Mouse (Mus musculus): ENCODE measurements around the gene Gne. TPM values are rescaled to one million over a fixed set of nuclear protein-coding genes. Genes with fewer than 3 reads are reported as not detected.
"Not testable (repeated sequence)": the region's sequence is repeated elsewhere in the genome, so short reads cannot be mapped to it uniquely, and the experiment has no call there.

The Gne gene
- total RNA-seq, 2 experiments from 2014 or later, result 42.9 to 43.5 TPM

DNA sequence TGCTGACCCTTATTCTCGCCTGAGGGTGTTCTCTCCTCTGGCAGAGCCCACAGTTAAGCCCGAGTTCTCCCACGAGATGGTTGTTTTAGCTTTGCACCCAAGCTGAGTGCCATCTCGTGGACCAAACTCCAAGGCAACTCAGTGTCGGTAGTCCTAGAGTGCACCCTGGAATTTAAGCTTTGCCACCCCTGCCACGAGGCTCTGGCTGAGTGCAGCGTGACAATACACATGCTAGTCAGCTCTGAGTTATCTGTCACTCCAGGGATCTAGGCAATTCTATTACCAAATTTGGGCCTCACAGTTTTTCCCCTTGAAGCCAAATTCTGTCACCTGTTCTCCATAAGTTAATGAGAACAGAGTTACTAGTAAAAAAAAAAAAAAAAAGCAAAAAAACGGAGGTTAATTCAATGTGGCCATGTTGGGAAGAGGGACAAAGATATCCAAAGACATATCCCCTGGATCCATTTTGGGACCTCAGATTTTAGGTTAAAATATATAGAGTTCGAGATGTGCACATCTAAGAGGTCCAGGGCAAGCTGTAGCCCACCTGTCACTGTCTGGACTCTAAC lies 11.0 kb downstream of the Gne start:
- DNase-seq (ENCODE audit: low spot score in 2 of 2), result no peak

DNA sequence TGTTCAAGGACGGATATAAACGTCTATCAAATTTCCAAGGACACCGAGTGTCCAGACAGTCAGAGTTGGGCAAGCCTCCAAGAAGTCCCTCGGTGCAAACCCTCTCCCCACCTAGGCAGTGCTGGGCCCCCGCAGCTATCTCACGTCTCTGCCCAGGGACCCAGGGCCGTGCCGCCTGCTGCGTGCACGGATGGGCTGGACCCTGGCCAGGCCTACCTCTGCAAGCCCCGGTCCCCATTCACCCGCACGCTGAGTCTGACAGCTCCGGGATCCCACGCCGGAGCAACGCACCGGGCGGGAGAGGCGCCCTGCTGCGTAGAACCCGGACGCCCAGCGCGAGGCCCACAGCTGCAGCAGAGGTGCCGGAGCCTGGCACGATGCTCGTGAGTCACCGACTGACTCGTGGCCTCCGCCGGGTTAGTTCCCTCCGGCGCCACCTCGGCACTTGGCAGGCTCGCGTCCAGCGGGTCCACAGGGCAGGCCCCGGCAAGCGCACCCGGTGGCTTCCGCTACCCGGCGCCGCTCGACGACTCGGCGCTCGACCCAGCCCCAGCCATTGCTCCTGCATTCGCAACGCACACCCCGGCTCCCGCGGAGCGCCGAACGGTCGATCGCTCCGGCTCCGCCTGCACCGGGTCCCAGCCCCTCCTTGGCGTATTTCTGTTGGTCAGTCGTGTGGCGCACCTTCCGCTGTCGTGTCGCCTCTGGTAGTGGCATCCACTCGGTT lies 11.7 kb downstream of the Gne start:
- peak; percentile 87 to 92 for DNase-seq (ENCODE audit: low spot score in 2 of 2)

DNA sequence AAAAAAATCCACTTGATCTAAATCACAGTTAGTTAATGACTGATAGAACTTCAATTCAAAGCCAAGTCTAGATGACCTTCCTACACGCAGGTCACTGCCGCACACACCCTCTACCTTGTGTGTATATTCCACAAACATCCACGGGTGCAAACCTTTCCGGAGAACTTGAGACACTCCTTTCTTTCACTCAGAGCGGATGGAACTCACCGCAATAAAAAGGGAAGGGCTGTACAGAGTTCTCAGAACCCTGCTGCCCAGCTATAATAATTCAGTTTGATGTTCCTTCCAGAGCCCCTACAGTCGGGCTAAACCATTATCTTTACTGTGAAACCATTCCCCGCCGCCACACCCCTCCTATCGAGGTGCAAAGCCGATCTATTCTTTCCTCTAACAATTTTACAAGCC lies 12.2 kb downstream of the Gne start:
- no peak for DNase-seq (ENCODE audit: low spot score in 2 of 2)

DNA sequence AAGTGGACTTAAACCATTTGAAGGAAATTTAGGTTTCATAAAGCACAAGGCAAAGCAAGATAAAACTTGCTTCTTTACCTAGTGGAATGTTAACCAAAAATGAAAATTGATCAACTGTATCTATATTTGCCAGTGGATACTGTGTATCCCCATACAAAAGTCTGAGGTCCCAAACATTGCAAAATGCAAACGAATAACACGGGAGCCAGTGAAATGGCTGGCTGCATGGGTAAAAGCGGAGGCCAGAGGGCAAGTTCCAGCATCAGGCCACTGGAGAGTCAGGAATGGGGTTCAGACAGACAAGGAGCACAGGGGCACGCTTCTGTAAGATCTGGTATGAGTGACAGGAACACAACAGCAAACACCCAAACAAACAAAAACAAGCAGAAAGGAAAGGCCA lies 13.3 kb downstream of the Gne start:
- no peak for DNase-seq (ENCODE audit: low spot score in 2 of 2)

DNA sequence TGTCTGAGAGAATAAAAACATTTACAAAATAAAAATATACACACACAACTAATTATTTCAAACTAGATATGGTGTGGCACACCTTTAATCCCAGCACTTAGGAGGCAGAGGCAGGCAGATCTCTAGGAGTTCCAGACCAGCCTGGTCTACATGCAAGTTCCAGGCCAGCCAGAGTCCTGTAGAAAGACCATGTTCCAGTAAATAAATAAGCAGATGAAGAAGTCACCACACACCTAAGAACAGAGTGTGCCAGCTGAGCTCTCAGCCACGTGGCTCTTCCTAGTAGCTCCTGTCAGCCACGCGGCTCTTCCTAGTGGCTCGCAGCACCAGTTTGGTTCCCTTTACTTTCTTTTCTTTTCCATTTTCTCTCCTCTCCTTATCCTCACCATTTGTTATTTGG lies 14.6 kb downstream of the Gne start:
- DNase-seq (ENCODE audit: low spot score in 2 of 2), result no peak

DNA sequence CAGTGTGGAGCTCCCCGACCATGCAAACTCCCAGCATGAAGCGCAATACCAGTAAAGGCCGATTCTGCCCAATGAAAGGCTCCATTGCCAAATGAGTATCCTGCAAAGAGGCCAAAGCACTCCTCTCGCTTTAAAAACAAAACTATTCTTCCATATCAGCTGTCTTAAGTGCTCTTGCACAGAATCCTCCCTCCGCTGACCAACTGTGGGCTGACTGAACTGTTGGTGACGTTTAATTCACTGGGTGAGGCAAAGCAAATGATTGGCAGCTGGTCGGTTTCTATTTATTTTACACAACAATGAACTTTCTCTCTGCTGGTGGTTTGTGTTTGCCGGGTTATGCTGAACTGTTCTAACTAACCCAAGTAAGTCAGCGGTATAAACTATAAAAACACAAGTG lies 15.2 kb downstream of the Gne start:
- DNase-seq (ENCODE audit: low spot score in 2 of 2), result no peak

DNA sequence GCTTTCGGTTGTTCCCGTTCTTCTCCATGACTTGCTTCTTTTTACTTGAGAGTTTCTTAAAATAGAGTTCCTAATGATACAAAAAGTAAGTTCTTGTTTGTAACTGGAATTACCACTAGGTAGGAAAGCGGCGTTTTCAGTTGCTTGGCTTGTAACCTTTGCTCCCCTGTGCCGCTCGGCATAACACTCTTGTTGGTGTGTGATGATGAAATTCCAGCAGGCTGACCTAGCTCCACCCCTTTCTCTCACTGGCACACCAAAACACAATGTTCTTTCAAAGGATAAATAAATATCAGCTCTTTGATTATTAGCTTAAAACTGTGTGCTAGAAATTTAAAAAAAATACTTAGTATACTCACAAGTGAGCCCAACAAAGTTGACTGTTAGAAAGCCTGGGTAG lies 17.1 kb downstream of the Gne start:
- no peak for DNase-seq (ENCODE audit: low spot score in 2 of 2)

DNA sequence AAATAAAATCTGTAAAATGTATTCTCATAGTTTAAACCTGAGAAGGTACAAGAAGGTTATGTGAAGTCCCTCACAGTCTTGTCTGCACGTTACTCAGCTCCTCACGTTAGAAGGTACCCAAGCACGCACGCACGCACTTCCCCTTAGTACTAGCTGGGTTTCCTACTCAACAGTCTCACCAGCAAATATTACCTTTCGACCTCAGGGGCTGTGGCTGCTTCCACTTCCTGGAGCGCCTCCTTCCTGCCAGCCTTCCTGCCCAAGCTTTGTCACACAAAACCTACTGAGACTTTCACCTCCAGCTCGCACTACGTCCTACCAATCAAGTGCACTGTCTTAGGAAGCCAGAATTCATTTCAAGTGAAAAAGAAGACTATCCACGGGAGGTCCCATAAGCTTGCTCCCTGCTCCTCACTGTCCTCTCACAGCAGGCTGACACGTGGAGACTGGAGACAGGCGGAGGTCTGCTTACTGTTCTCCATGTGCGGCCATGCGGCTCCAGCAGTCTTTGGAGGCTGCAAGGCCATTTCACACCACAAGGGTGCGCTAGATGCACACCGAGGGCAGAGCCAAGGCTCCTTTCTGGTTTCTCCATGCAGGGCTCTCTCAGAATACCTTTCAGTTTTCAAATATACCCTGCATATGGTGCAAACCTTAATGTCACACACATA lies 18.5 kb downstream of the Gne start:
- peak; percentile 94 to 97 for DNase-seq (ENCODE audit: low spot score in 2 of 2)

DNA sequence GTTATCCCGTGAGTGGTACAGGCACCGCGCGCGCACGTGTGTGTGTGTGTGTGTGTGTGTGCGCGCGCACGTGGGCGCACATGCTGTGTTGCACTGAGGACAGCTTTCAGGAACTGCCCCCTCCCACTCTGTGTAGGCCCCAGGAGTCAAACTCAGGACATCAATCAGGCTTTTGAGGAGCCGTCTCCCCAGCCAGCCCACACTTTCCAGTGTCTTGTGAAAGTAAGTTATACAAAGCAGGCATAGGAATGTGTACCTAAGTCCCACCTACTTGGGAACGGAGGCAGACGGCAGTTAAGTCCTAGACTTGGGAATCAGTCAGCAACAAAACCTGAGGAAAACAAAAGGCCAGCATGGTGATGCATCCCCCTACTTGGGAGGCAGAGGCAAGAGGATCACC lies 21.2 kb downstream of the Gne start:
- DNase-seq (ENCODE audit: low spot score in 2 of 2), result no peak

DNA sequence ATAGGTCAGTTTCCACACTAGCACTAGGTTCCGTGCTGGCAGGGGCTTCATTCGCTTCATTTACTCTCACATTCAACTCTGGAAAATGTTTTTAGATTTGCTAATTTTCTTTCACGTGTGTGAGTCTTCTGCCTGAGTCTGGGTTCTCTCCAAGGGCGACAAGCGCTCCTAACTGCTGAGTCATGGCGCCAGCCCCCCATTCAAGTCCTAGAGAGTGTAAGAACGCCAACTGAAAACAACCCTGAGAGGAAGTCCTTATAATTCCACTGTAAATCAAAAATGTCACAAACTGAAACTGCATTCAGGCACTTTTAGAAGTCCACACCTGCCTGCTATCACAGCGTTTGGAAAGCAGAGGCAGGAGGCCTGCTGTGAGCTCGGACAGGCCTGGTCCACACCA lies 21.9 kb downstream of the Gne start:
- no peak for DNase-seq (ENCODE audit: low spot score in 2 of 2)

DNA sequence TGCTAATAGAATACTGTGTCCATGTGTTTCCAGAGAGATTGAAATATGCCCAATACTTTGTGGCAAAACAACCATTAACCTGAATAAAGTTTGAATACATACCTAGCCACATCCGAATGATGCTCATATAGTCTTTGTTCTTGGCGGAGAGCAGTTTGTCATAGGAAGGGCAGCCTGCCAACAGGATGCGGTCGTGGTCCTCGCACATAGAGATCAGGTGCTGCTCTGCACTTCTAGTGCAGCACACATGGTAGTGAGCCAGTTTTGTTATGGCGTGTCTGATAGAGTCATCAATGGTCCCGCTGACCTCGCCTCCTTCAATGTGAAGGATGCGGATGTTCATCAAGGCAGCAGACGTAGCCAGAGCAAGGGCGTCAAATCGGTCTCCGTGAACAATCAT lies 24.3 kb downstream of the Gne start:
- no peak for DNase-seq (ENCODE audit: low spot score in 2 of 2)

DNA sequence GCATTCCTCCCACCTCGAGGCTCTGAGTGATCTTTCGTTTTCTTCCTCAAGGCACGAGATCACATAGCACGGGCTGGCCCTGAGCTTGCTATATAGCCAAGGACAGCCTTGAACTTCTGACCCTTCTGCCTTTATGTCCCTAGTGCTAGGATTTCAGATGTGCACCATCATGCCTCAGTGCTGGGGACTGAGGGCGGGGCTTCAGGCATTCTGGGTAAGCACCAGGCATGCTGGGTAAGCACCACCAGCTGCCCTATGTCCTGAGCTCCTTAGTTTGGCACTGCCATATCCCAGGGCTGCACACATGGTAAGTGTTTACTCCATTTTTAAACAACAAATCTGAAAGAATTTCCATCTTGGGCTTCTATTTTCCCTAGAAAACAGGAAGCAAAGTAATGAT lies 34.2 kb downstream of the Gne start:
- DNase-seq (ENCODE audit: low spot score in 2 of 2), result no peak

DNA sequence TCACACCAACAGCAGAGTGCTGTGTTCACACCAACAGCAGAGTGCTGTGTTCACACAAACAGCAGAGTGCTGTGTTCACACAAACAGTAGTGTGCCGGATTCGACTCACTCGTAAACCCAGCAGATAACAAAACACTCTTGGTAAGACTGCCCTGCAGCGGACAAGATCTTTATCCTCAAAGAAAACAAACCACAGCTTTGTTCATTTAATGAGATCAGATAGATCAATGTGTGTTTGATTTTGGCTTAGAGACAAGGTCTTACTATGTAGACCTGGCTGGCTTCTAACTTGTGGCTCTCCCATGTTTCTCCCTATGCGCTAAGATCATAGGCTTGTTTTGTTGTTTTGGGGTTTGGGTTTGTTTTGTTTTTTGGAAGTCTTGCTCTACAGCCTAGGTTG lies 37.9 kb downstream of the Gne start:
- DNase-seq (ENCODE audit: low spot score in 2 of 2), result no peak

DNA sequence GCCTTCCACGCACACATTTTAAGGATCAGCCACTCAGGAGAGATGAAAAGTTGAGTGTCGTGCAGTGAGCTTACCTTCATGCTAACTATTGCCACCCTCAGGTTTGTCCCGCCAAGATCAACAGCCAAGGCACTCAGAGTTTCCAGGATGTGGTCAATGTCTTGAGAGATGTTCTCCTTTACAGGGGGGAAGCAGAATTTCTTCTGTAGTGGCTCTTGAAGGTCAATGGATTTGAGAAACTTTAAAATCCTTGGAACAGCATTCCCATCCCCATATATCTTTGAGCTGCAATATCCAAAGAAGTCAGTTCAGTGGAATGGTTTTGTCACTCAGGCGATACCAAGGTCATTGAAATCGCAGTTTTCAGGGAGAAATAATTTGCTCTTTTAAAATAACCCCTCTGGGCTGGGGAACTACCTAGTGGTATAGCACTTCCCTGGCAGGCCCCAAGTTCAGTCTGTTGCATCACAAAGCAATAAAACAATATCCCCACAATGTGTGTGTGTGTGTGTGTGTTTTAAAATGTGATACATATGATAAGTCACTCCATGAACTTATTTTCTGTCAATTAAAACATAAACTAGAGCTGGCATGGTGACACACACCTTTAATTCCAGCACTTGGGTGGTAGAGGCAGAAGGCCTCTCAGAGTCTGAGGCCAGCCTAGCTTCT lies 39.2 kb downstream of the Gne start:
- DNase-seq (ENCODE audit: low spot score in 2 of 2), result no peak

DNA sequence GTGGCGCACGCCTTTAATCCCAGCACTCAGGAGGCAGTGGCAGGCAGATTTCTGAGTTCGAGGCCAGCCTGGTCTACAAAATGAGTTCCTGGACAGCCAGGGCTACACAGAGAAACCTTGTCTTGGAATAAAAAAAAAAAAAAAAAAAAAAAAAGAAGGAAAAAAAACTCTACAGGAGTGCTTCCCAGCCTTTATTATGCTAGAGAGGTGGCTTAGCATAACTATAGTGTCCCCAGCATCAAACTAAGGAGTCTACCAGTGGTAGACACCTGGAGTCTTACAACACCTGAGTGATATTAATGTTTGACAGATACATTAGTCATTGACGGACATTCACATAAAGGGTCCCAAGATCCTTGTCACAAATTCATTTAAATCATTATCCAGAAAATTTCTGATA lies 40.8 kb downstream of the Gne start:
- DNase-seq (ENCODE audit: low spot score in 2 of 2), result not testable (repeated sequence)

DNA sequence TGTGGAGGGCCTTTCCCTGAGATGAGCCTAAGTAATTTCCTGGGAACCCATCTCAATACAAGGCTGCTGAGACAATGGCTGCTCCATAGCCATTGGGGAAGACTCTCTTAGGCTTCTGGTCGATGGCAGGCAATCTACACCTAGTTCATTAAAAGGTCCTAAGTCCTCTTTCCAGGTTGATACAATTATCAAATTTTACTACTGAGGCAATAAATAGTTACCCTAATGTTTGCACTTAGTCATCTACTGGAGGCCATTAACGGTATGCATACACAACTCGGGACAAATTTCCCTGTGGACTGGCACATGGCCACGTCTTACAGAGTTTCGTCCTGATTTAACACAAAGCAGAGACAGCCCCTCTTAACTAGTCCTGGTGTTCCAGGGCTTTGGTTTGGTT lies 41.5 kb downstream of the Gne start:
- DNase-seq (ENCODE audit: low spot score in 2 of 2), result no peak

DNA sequence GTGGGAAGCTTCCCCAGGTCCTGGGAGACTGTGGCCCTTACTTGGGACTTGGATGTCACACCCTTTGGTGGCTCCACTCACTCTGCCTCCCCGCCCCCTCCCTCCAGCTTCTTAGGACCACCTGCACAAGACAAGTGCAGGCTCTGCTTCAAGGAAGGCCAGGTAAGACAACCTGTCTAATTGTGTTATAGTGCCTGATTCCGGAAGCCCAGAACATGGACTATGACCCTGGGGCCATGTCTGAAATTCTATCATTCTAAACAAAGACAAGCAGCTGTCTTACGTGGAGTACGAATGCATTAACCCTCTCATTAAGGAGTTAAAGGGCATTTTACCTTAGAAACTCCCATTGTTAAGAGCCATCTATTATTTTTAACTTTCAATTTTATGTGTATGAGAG lies 43.2 kb downstream of the Gne start:
- no peak for DNase-seq (ENCODE audit: low spot score in 2 of 2)

DNA sequence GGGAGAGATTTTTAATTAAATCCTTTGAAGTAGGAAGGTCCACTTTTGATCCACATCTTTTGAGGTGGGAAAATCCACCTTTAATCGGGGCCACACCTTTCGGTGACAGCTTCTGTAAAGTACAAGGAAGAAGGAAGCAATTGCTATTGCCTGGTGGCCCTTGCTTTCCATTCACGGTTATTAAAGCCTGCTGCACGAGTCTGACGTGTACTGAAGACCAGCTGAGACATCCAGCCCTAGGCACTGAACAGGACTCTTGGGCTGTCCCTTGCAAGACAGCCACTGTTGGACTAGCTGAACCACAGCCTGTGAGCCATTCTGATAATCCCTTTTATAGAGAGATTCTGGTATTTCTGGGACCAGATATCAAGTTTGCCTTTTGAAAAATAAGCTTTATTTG lies 47.5 kb downstream of the Gne start:
- DNase-seq (ENCODE audit: low spot score in 2 of 2), result no peak

DNA sequence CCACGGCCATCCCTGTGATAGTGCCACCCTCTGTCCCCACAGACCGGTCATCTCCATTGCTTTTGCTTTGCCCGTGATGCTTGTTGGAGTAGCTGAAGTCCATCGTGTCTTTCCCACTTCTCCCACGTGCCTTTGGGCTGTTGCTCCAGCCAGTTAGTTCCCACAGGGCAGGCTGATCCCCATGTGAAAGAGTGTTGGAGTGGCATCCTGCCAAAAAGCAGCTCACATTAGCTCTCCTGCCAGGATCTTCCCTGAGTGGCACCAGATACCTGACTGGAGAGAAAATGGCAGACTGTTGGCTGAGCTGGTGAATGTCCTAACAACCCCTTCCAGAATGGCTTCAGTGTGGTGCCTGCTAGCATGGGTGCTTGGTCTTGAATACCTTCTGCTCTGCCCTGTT lies 52.5 kb downstream of the Gne start:
- peak in 1 of 2 experiments; percentile 40 for DNase-seq (ENCODE audit: low spot score in 2 of 2)

DNA sequence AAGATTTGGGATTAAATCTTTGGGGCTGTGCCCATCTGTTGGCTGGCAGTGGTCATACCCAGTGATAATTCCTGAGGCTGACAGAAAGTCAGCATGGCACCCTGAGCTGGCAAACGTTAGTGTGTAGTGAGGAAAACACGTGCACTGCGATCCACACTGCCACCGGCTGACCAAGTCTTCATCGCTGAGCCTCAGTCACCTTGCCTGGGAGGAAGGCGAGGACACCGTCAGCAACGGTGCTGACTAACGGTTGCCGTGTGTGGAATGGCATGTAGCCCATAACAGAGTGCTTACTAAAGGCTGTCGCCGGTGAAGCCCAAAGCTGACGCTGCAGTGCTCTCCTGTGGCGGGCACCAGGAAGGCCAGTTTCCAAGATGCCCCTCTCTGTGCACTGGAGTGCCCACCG lies 54.3 kb downstream of the Gne start:
- DNase-seq (ENCODE audit: low spot score in 2 of 2), result peak; percentile 32 to 37

DNA sequence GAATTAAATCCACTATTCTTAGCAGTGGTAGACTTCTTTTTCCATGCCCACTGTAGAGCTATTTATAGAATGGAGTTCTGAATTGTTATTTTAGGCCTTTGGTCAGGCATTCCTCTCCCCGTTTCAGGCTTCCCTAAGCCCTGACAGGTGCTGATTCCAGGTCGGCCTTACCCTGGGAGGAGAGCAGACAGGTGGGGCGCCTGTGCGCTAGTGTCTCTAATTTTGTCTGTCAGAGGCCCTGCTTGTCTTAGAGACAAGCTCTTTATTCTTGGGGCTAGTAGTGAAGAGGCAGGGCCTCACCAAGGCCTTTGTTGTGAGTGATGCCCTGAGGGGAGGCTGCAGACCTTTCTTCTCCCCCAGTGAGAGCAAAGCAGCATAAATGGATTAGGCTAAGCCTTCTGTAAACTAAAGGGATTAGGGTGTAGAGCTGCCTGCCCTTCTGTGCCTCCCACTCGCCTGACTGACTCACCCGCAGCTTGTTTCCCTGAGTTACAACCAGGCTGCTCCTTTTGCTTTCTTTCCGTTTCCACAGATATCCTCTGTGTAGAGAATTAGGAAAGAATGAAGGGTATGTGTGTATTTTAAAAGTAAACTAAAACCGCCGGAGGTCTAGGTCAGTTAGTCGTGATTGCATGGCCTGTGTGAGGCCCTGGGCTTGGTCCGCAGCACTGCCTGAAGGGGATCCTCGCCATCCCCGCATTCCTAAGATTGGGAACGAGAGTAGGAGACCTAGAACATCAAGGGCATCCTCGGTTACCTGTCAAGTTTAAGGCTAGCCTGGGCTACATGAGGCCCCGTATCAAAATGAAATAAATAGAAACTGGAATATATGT lies 55.5 kb downstream of the Gne start:
- DNase-seq (ENCODE audit: low spot score in 2 of 2), result peak; percentile 36 to 47
